Mouse (Mus musculus) ovary, adult 10 weeks (tissue): ENCODE data around the gene Gm16223. TPM values are rescaled to one million over a fixed set of nuclear protein-coding genes. Genes with fewer than 3 reads are reported as not detected.

Experiments
- polyA plus RNA-seq: library from polyadenylated mRNA; stranded (reverse); fragments of 350-450 nt; fragmentation: Illumina TruSeq; extraction: RNeasy Lipid Tissue Mini Kit (QIAGEN cat#74804); gene quantifications from one replicate; pipeline ENCODE4 v1.2.3, GENCODE M21; 2014

Gm16223 gene
- polyA plus RNA-seq: not detected

GRCm38 (mm10) chr5:42067476-42068187 lies at the start of gene Gm16223:
Gene Gm16223 (plus strand): TSS chr5:42067960.

Other genes with a start within 250 kb of the Gm16223 start
- 60.6 TPM for gene Bod1l, start 223.6 kb upstream of the Gm16223 start, polyA plus RNA-seq